Mouse (Mus musculus) liver, adult 2 months (tissue): ENCODE results near the gene H2-M2.

Experiments
- CTCF ChIP-seq: fragments of 200-500 bp; IDR thresholded peaks from 2 replicates; pipeline ENCODE4 v1.5.1; 2011; ENCODE audit warnings: low read depth, low read length, control low read depth
- POLR2A ChIP-seq: fragments of 200-500 bp; IDR thresholded peaks from 2 replicates; pipeline ENCODE4 v1.6.1; 2011; ENCODE audit warnings: low read length, control low read depth; ENCODE audit not compliant: insufficient read depth; ENCODE audit errors: extremely low read depth

GRCm38 (mm10) chr17:37507730-37508129 is 24.4 kb upstream of the H2-M2 start, which contains the start of gene Olfr111:
- TF ChIP-seq CTCF: no peak
- TF ChIP-seq POLR2A: no peak
